Mouse (Mus musculus) bone marrow macrophage, adult 2 months (primary cell): ENCODE data around the gene Cbln3. TPM values are rescaled to one million over a fixed set of nuclear protein-coding genes. Genes with fewer than 3 reads are reported as not detected.
A peak's percentile ranks its signal among the peaks of the same experiment; 100 is the strongest.

Source experiments
- H3K27ac ChIP-seq: 2 replicates; pipeline ENCODE4 v1.5.1; 2012; ENCODE audit warnings: low read depth, low read length; ENCODE audit not compliant: insufficient read depth
- H3K4me1 ChIP-seq: 2 replicates; pipeline ENCODE4 v1.6.1; 2012; ENCODE audit warnings: low read length; ENCODE audit not compliant: control insufficient read depth, insufficient read depth
- H3K4me3 ChIP-seq: 2 replicates; pipeline ENCODE4 v1.5.1; 2012; ENCODE audit warnings: mild to moderate bottlenecking, low read length, moderate library complexity; ENCODE audit not compliant: insufficient read depth
- CTCF ChIP-seq: IDR thresholded peaks from 2 replicates; pipeline ENCODE4 v1.5.1; 2012; ENCODE audit warnings: low read depth, mild to moderate bottlenecking, low read length, moderate library complexity
- POLR2A ChIP-seq: IDR thresholded peaks from 2 replicates; pipeline ENCODE4 v1.6.1; 2012; ENCODE audit warnings: mild to moderate bottlenecking, low read depth, low read length, borderline replicate concordance
- polyA plus RNA-seq: library from polyadenylated mRNA; stranded (reverse); fragments of >200 nt; gene quantifications from 2 replicates; pipeline ENCODE4 v1.2.4, GENCODE M21; 2012; ENCODE audit not compliant: missing spikeins, insufficient read depth, insufficient read length

Gene Cbln3
- polyA plus RNA-seq, 1 experiment, result not detected

DNA sequence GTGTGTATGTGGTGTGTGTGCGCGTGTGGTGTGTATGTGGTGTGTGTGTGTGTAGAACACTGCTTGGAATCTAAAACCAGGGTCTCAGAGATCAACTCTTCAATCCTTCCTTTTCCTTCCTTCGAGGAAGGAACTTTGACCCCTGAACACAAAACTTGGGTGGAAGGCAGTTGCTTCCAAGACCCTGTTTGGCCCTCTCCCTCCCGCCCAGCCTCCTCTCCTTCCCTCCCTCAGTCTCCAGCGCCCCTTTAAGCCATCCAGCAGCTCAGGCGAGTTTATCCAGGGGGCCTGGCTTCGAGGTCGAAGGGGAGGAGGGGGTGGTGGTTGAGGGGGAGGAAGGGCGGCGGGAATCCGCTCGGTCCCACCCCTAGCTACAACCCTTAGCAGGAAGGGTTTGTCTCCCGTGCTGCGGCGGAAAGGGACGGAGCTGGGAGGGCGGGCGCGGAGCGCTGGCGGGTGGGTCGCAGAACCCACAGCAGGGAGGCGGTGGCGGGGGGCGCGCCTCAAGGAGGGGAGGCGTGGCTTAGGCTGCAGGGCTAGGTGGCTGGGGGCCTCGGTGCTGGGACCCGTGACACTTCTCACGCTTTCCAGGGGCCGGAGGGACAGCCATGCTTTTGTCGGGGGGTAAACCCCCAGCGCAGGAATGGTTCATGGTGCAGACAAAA is 30.4 kb downstream of the Cbln3 start, which contains the start of gene Nynrin:
Gene Nynrin (plus strand): TSS at position 390 of the 665 bp plus-strand sequence.
- 0 out of 2 replicates have a peak, but pooled peaks cover 3% of the 10 kb centered on the region for H3K4me1 ChIP-seq
- H3K4me3 ChIP-seq, result peak within 1 kb of the TSS; percentile 45
- H3K27ac ChIP-seq, result no peak within 1 kb of the TSS
- TF ChIP-seq CTCF (no peak), POLR2A (no peak)

- TF ChIP-seq CTCF (no peak), POLR2A (no peak)
- H3K27ac ChIP-seq, result no peak overlapping the region
- H3K4me3 ChIP-seq, result no peak overlapping the region
- 0 out of 2 replicates have a peak, but pooled peaks cover 3% of the 10 kb centered on the region for H3K4me1 ChIP-seq
Measured at GRCm38 (mm10) chr14:55852646-55853551, 31.3 kb downstream of the Cbln3 start.

GRCm38 (mm10) chr14:55850885-55851284 is 33.3 kb downstream of the Cbln3 start:
- no peak for TF ChIP-seq POLR2A
- Histone ChIP-seq H3K27ac (no peak overlapping the region), H3K4me1 (0 out of 2 replicates have a peak, but pooled peaks cover 3% of the 10 kb centered on the region), H3K4me3 (no peak overlapping the region)

DNA sequence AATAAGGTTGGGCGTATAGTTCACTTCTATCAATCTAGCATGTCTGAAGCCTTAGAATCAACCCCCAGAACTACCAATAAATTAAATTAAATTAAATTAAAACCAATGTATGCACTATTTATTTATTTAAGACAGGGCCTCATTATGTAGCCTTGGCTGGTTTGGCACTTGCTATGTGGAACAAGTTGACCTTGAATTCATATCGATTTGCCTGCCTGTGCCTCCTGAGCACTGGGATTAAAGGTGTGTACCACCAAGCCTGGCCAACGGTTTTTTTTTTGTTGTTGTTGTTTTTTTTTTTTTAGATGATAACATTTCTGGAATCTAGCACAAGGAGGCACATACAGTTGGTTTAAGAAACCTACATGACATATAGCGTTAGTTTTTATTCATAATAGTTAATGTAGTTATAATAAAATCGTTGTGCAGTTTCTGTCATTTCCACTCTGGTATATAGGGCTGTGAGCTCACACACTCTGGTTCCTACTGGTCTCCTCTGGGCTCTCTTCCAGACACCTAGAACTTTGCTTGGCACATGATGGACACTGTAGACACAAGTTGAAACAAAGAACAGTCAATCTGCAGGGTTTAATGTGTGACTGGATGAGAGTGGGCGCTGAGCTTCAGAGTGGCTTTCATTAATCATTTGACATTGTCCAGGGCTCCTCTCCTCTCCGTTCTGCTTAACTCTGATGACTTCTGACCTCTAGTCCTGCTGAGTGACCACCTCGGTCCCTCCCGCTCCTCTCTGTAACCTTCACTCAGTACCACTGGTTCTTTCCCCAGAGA is 38.5 kb downstream of the Cbln3 start:
- H3K27ac ChIP-seq, result no peak overlapping the region
- no peak overlapping the region for H3K4me3 ChIP-seq
- TF ChIP-seq POLR2A (no peak), CTCF (no peak)
- no peaks in the 10 kb centered on the region; the same call in 1 of the 2 replicates for H3K4me1 ChIP-seq

DNA sequence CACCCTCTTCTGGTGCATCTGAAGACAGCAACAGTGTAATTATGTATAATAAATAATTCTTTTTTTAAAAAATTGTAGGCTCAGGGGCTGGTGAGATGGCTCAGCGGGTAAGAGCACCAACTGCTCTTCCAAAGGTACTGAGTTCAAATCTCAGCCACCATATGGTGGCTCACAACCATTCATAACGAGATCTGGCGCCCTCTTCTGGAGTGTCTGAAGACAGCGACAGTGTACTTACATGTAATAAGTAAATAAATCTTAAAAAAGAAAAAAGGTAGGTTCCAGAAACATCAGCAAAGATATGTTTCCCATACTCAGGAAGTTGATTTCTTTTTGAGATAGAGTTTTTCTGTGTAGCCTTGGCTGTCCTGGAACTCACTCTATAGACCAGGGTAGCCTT is 41.4 kb downstream of the Cbln3 start:
- Histone ChIP-seq H3K27ac (no peak overlapping the region), H3K4me3 (no peak overlapping the region), H3K4me1 (no peaks in the 10 kb centered on the region; the same call in 1 of the 2 replicates)
- TF ChIP-seq POLR2A, result no peak
- TF ChIP-seq CTCF, result no peak

- Histone ChIP-seq H3K4me3 (no peak overlapping the region), H3K4me1 (no peaks in the 10 kb centered on the region; the same call in 1 of the 2 replicates), H3K27ac (no peak overlapping the region)
- TF ChIP-seq POLR2A (no peak), CTCF (no peak)
Measured at GRCm38 (mm10) chr14:55840853-55841366, 43.3 kb downstream of the Cbln3 start.

GRCm38 (mm10) chr14:55838740-55839139 is 45.5 kb downstream of the Cbln3 start:
- Histone ChIP-seq H3K4me3 (no peak overlapping the region), H3K4me1 (no peaks in the 10 kb centered on the region; the same call in 1 of the 2 replicates), H3K27ac (no peak overlapping the region)
- no peak for TF ChIP-seq POLR2A
- no peak for TF ChIP-seq CTCF

- no peak for TF ChIP-seq CTCF
- Histone ChIP-seq H3K4me1 (no peaks in the 10 kb centered on the region; the same call in 1 of the 2 replicates), H3K27ac (no peak overlapping the region), H3K4me3 (no peak overlapping the region)
Measured at GRCm38 (mm10) chr14:55838312-55838711, 45.9 kb downstream of the Cbln3 start.

- no peak for TF ChIP-seq CTCF
- TF ChIP-seq POLR2A, result no peak
- no peak overlapping the region for H3K27ac ChIP-seq
- H3K4me3 ChIP-seq, result no peak overlapping the region
- H3K4me1 ChIP-seq, result no peaks in the 10 kb centered on the region
Measured at GRCm38 (mm10) chr14:55834808-55835533, 49.2 kb downstream of the Cbln3 start.
